Mouse (Mus musculus): ENCODE measurements around the gene Rcan2.
A peak's percentile ranks its signal among the peaks of the same experiment; 100 is the strongest.

The Rcan2 gene

DNA sequence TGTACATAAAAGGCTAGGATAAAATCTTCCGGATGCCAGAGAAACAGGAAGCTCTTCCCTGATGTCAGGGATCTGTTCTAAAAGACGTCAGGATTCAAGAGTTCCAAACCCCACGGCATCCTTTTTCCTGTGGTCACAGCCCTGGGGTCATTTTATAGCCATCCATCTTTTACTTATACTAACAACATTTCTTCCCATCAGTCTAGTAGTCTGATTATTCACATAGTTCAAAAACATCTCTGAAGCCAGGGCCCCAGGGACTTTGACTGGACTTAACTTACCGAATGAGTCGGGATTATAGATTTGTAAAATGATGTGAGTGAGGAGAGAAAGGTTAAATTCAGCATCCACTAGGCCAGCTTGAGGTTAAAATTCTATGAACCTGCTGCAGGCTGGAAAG lies 215.2 kb downstream of the Rcan2 start:
- DNase-seq (ENCODE audit: low spot score in 2 of 2) = no peak

DNA sequence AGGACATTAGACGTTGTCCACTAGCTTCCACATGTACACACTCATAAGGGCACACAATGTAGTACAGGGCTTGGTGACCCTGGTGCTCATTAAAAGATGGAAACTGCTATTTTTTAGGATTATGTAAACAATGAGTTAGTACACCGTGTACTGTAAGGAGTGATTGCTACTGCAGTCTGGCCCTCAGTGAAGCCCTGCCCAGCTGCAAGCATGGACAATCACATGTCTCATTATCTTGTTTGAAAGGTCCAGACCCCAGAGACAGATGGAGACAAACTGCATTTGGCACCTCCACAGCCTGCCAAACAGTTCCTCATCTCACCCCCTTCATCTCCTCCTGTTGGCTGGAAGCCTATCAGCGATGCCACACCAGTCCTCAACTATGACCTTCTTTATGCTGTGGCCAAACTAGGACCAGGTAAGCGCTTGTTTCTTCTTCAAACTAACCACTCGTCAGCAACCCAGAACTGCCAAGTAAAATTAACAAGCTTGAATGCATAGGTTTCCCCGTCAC lies 219.6 kb downstream of the Rcan2 start:
- DNase-seq (ENCODE audit: low spot score in 2 of 2) = no peak

DNA sequence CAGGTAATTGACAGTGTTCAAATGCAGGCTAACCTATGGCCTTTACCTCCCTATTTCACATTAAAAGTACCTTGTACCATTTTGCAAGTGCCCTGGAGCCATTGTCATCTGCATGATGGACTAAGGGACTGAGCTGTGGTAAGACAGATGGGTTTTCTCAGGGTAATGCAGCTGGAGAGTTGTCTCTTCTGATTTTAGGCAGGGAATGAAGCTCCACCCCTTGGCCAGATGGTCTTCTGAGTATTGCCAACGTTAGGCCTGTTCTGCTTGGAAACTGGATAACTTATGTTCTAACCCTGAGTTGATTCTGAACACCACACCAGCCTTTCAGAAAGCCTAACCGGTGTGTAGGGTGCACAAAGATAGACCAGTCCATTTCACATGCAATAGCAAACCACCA lies 222.7 kb downstream of the Rcan2 start:
- DNase-seq (ENCODE audit: low spot score in 2 of 2) = no peak

DNA sequence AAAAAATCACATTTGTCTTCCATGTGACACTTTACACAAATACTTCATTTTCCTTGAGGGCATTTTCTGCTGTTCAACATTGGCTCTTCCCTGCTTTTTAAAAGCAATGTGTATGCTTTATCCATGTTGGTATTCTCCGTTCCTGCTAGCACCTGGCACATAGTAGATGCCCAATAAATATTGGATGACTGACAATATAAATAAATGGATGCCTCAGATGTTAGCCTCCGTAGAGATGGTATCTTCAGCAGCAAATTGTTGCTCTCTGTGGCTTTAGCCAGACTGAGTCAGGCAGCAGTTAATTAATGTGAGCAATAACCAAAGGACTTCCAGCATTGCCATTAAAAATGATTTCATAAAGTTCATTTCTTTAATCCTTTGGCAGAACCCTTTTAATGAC lies 223.9 kb downstream of the Rcan2 start:
- DNase-seq (ENCODE audit: low spot score in 2 of 2) = no peak

DNA sequence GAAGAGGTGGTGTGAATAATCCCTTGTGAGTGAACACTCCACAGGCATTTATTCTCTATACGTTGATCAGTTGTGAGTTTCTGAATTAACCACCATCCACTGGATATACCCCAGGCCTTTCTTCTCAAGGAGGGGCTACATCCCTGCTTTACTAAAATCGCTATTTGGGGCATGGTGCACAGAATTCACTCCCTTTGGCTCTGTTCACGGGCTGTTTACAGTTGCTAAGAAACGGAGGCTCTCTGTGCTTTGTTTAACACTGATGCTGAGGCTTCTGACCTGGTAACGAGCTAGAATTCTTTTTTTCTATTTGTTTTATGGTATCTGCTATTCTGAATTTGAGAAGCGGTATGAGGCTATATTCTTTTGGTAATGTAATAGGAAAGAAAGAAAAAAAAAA lies 224.8 kb downstream of the Rcan2 start:
- DNase-seq (ENCODE audit: low spot score in 2 of 2) = no peak

DNA sequence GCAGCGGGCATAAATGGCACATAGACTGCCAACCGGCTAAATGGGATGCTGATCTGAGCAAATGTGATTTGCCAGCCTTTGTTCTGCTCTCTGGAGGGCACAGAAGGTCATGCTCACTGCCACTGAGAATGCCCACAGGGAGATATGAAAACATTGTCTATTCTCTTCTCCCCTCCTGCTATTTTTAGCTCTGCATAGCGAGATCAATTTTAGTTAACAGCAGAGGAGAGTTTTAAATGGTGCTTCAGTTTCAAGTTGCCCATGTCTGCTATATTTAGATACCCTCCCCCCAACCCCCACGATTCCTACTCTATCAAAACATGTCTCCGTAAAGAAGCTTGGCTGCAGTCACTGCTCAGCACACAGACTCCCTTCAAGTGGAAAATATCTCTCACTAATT lies 225.2 kb downstream of the Rcan2 start:
- peak in 1 of 2 experiments; percentile 10 for DNase-seq (ENCODE audit: low spot score in 2 of 2)

DNA sequence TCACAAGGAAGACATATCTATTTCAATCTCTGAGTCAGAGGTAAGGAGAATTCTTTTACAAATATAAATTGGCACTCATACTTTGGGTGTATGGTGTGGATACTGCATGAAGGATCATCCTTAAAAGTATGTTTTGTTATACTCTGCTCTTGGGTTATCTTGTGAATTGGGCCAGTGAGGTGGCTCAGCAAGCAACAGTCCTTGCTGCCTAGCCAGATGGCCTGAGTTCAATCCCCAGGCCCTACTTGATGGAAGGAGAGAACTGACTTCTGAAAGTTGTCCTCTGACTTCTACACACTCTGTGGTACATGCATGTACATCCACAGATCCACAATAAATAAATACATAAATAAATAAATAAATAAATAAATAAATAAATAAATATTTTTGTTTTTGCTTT lies 225.6 kb downstream of the Rcan2 start:
- DNase-seq (ENCODE audit: low spot score in 2 of 2) = no peak

DNA sequence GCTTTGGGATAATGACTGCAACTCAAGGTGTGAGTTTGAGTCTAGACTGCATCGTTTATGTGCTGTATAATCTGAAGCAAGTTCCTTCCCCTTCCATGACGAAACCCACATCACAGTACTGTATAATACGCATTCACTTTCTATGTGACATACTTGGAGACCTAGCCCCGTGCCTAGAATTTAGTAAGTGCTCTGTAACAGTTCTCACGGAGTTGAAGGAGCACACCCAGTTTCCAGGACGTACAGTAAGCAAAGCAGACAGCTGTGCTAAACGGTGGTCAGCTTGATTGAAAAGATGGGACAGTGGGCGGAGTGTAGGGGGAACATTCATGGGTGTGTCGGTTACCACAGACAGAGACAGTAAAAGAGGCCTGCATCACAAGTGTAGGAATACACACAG lies 226.2 kb downstream of the Rcan2 start:
- DNase-seq (ENCODE audit: low spot score in 2 of 2) = no peak

DNA sequence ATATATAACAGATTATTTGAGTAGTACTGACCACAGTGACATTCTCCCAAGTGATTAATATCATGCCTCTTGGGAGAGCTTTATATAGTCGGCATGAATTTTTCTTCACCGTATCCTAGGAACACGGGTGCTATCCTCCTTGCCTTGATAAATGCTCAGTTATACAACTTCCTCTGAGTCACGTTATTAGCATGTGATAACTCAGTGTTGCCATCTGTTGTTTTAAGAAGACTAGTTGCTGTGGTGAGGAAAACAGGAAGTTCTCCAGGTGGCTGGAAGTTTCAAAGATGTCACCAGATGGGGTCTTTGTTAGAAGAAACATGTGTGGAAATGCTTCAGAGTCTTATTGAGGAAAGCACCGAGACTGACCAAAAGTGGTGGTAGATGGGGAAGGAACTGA lies 228.5 kb downstream of the Rcan2 start:
- DNase-seq (ENCODE audit: low spot score in 2 of 2) = no peak

DNA sequence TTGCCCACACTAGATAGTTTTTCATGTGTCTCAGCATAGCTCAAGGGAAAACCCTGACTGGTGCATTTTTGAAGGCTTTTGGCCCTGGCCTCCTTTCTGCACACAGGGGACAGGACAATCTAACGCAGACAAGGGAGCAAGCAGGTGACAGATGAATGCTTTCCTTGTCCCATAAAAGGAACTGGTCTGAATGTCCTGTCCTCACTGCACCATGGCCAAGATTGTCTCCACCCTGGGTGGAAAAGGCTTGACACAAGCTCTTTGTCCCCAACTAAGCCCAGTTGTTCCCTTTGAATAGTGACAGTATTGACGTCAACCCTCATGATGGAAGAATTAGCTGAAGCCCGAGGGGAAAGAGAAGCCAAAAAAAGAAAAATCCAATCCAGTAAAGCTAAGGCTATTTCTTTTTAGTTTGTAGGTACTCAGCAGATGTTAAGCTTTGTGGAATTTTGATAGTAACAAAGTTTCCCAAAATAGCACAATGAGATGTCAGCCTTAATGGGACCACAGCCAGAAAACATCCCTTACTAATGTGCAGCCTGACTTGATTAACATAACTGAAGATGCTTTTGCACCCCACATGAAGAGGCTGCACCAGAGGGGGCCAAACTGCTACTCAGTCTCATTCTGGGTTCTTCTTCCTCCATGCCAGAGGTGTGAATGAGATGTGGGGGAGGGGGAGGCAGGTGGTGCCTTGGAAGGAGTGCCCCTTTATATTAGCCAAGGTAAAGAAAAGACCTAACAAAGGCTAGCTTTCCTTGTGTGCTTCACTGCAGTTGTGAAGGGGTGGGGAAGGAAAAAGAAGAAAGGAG lies 229.8 kb downstream of the Rcan2 start:
- no peak for DNase-seq (ENCODE audit: low spot score in 2 of 2)

DNA sequence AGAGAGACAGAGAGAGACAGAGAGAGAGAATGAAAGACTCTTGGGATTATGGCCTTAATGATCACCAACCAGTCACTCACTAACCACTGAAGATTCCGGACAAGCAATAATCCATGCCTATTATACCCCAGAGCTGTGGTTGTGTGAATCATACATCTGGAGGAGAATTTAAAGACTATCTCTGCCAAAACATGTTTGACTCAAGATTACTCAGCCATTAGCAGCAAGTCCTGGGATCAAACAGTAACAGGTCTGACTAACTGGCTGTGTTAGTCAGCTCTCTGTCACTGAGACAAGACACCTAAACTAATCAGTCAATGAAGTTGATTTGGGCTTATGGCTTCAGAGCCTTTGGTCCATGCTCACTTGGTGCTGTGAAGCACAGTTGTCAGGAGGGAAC lies 233.9 kb downstream of the Rcan2 start:
- no peak for DNase-seq (ENCODE audit: low spot score in 2 of 2)

DNA sequence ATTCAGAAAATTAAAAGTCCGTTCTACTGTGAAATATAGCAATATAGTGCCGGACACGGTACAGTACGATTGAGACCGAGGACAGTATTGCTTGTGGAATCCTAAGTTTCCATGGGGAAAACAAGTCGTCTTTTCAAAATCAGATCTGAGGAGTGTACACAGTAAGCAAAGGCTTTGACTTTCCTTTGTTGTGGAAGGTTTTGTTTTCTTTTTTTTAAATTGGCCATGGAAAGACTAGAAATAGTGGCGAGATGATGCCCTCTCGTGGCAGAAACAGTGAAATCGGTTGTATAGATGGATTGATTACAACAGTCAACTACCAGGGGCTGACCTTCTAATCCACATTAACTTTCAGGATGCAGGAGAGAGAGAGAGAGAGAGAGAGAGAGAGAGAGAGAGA lies 237.5 kb downstream of the Rcan2 start:
- peak in 1 of 2 experiments; percentile 55 for DNase-seq (ENCODE audit: low spot score in 2 of 2)

DNA sequence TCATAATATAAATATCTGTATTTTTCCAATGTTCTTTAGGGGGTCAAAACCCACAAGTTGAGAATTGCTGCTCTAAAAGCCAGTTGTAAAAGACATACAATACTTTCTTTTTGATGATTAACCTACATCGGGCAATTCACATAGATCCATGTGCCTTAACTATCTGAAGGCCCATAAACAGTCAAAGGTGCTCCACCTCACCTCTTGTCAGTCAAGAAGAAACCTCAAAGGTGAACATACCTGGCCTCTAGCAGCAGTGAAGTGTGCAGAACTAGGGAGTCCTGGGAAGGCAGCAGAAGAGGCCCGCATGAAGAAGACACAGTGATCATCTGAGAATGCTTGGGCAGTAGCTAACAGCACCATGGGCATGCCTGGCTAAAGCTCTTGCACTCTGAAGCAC lies 239.3 kb downstream of the Rcan2 start:
- no peak for DNase-seq (ENCODE audit: low spot score in 2 of 2)

DNA sequence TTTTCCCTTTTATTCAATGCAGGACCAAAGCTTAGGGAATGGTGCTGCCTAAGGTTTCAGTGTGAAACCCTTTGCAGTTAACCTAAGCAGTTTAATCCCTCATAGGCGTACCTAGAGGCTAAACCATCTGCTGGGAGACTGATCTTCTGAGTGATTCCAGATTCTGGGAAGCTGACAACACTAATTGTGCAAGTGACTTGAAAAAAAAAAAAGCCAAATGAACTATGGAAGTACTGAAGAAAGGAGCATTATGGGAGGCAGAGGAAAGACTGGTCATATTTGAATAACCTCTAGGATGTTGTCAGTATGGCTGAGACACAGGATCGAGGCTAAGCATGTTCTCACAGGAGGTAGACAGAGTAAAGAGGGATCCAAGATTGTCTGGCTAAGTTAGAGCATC lies 241.2 kb downstream of the Rcan2 start:
- DNase-seq (ENCODE audit: low spot score in 2 of 2) = no peak

DNA sequence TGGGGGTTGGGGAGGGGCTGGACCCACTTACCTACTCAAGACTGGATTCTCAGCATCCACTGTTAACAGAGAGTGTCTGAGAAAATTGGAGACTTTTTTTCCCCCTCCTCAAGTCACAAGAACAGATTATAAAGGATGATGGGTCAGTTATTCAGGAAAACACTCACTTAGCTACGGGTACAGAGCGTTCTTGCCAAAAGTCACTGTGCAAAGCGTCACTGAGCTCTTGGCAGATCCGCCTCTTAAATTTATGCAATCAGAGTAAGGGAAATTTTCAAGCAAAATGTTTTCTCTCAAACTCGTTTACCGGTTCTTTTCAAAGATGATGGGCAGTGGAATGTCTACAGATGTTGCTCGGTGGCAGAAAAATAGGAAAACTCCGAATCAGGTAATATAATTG lies 241.7 kb downstream of the Rcan2 start:
- DNase-seq (ENCODE audit: low spot score in 2 of 2) = no peak

DNA sequence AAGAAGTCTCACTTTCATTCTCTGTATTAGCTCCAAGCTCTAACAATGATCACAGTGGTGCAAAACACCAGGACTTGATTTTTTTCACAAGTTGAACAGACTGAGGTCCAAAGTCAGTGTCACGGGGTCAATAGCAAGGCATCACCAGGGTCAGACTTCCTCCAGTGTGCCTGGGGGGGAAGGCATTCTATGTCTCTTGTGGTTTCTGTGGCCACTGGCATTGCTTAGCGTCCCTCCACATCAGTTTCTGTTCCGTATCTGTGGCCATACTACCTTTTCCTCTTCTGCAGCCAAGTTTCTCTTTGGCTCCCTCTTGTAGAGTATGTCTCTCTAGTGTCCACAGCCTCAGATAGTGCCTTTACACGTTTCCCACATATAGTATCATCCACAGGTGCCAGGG lies 252.3 kb downstream of the Rcan2 start:
- no peak for DNase-seq (ENCODE audit: low spot score in 2 of 2)

DNA sequence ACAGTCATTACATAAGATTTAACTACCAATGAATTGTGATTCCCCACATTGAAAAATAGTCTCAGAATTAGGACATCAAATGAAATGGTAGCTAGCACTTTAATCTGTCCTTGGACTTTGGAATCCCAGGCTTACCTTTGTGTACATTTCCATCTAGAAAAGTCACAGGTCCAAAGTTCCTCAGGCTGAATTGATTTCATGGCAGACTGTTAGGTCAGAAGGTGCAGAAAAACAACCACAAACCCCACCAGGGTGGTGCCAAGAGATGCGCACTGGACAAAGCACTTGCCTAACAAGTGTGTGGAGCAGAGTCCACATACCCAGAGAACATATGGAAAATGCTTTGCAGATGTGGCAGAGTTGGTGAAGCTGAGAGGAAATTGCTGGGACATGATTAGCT lies 256.0 kb downstream of the Rcan2 start:
- no peak for DNase-seq (ENCODE audit: low spot score in 2 of 2)

DNA sequence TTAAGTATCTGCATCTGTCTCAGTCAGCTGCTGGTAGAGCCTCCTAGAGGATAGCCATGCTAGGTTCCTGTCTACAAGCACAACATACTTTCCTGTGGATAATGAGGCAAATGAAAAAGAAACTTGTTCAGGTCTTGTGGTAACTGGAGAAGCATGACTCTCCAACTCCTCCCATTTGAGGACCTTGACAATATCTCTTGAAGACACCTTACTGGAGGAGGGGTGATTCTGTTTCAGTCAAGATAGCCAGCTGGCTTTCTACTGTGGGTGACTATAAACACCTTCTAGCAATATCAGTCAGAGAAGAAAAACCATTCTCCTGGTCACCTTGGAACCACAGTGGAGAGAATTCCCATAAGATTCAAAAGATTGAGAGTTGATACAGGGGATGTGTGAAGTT lies 257.0 kb downstream of the Rcan2 start:
- DNase-seq (ENCODE audit: low spot score in 2 of 2) = no peak

DNA sequence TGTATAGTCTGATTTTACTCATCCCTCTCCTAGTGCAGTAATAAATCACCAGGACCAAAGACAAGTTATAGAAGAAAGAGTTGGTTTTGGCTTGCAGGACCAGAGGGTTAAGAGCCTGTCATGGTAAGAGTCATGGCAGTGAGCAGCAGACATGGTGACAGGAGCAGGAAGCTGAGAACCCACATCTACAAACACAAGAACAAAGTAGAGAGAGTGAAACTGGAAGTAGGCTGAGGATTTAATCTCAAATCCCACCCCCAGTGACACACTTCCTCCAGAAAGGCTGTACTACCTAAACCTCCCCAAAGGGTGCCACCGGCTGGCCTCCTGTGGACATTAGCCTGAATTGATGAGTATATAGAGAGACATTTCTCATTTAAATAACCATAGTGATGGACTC lies 259.6 kb downstream of the Rcan2 start:
- DNase-seq (ENCODE audit: low spot score in 2 of 2) = no peak

DNA sequence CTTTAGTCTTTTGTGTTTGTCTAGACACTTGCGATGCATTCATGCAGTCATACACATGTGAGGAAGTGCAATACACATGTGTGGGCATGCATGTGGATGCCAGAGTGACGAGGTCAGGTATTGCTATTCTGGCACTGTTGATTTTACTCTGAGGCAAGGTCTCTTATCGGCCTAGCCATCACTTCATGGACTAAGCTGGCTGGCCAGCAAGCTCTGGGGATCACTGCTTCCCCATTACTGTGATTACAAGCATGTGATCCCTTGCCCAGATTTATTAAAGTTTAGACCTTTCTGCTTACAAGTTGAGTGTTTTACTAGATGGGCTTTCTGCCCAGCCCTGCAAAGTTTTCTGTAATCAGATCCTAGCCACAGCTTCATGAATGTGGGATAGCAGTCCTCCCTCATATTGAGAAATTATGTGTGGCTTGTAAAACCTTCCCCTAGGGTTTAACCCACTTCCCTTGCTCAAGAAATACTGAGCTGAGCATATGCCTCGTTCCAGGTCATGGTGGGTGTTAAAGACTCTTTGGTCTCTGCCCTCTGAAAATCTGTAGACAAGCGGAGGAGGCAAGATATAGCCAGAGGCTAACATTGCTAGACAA lies 260.2 kb downstream of the Rcan2 start:
- DNase-seq (ENCODE audit: low spot score in 2 of 2) = no peak

DNA sequence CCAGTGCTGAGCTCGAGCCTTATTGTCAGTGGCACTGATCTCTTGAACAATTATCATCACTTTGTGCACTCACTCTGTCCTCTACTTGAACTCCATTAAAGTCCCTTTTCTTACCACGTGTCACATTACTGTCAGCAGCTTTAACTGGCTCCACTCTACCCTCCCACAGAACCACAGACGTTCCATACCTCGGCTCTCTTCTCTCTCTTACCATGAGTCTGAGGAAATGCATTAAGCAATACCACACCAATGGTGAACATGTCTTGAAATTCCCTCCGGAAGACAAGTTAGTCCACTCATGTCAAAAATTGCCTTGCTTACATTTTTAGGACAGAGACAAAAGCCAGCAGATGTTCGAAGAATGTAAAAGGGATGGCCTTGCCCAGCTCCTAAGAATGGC lies 267.7 kb downstream of the Rcan2 start:
- DNase-seq (ENCODE audit: low spot score in 2 of 2) = no peak

DNA sequence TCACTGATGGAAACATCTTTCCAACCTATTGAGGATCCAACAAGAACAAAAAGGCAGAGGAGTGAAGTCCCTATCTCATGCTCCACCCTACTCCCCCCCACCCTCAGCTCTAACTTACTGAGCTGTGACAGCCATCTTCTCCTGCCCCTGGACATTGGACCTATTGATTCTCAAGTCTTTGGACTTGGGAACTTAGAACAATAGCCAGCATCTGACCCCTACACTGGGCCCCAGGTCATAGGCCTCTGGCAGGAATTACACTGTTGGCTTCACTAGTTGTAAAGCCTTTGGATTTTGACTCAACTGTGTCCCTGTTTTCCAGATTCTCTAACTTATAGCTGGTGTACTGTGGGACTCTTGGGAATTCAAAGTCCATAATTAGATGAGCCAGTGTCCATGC lies 270.5 kb downstream of the Rcan2 start:
- DNase-seq (ENCODE audit: low spot score in 2 of 2) = no peak

DNA sequence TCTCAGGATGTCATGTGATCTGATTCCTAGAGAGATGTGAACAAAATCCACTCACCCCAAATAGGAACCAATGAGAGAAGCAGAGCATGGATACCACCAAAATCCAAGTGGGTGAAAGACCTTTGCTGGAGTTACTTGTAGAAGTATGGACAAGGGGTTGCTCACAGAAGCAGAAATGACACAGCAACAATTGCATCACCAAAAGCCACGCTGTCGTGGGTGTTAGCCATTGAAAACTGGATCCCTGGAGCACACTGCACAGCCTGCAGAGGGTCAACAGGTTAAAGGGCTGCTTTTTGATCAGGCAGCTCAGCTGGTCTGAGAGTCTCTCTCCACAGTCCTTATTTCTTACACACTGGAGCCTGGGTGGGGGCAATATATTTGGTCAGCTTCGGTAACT lies 274.4 kb downstream of the Rcan2 start:
- DNase-seq (ENCODE audit: low spot score in 2 of 2) = no peak

Data from cerebellum, postnatal 4 days (tissue).